Mouse (Mus musculus): ENCODE results near the gene Tshr. TPM values are rescaled to one million over a fixed set of nuclear protein-coding genes. Genes with fewer than 3 reads are reported as not detected.
A peak's percentile ranks its signal among the peaks of the same experiment; 100 is the strongest.

Gene Tshr
- polyA plus RNA-seq, 1 experiment from 2014 or later: 0.16 TPM

DNA sequence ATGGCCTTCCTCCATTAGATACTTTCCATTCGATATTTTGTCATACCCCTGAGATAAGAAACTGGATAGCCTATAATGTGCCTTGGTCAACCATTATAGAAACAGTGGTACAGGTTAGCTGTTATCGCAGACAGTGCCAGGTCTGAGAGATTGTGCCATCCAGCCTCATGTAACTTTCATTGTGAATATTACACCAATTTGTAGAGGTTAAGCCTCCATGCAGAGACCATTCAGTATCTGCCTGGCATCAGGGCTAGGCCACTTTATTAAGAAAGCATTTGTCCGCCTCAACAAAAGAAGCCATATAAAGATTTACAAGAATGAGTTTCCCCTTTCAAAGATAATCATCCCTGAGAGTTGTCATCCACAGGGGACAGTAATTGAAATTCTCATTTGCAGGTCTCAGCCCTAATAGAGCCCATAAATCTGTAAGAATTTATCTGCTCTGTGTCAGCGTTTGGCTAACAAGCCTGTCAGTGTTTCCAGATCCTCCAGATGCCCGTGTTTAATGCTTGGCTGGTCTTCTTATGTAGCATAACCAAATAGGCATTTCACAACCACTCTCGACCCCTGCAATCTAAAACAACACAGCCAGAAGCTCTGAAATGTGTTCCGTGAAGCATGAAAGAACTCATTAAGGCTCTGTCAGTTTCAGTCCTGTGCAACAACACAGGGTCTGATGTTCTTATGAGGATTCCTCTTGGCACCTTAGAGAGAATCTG lies 28.3 kb downstream of the Tshr start:
- no peaks in the 10 kb centered on the region for H3K36me3 ChIP-seq (ENCODE audit: control insufficient read depth, insufficient read depth, low read length)
- no peak overlapping the region for H3K4me2 ChIP-seq (ENCODE audit: low read length)
- no peak overlapping the region for H3K27ac ChIP-seq (replicated peaks; ENCODE audit: low read depth, low read length)
- WGBS: 26% methylated on average over 7 of the region's 7 CpGs
- no peaks in the 10 kb centered on the region for H3K9me3 ChIP-seq (ENCODE audit: control insufficient read depth, low read length)
- peak; percentile 55 for ATAC-seq (ENCODE audit: low FRiP score, low TSS enrichment)
- peak; percentile 61 for DNase-seq
- H3K9ac ChIP-seq (replicated peaks; ENCODE audit: low read length): no peak overlapping the region
- no peaks in the 10 kb centered on the region for H3K27me3 ChIP-seq (ENCODE audit: control insufficient read depth, insufficient read depth, low read length)
- no peak overlapping the region for H3K4me3 ChIP-seq (replicated peaks; ENCODE audit: low read depth, low read length)
- H3K4me1 ChIP-seq (ENCODE audit: control insufficient read depth, insufficient read depth, low read length): 0 out of 2 replicates have a peak, but pooled peaks cover 6% of the 10 kb centered on the region

GRCm38 (mm10) chr12:91415112-91415511 lies 30.7 kb downstream of the Tshr start:
- Histone ChIP-seq H3K4me2 (ENCODE audit: low read length) (no peak overlapping the region), H3K36me3 (ENCODE audit: control insufficient read depth, insufficient read depth, low read length) (no peaks in the 10 kb centered on the region), H3K9me3 (ENCODE audit: control insufficient read depth, low read length) (no peaks in the 10 kb centered on the region), H3K4me1 (ENCODE audit: control insufficient read depth, insufficient read depth, low read length) (0 out of 2 replicates have a peak, but pooled peaks cover 6% of the 10 kb centered on the region), H3K27ac (replicated peaks; ENCODE audit: low read depth, low read length) (no peak overlapping the region), H3K9ac (replicated peaks; ENCODE audit: low read length) (no peak overlapping the region), H3K4me3 (replicated peaks; ENCODE audit: low read depth, low read length) (no peak overlapping the region), H3K27me3 (ENCODE audit: control insufficient read depth, insufficient read depth, low read length) (no peaks in the 10 kb centered on the region)
- ATAC-seq (ENCODE audit: low FRiP score, low TSS enrichment): no peak
- 78% methylated on average over 6 of the region's 6 CpGs for WGBS
- no peak for DNase-seq

GRCm38 (mm10) chr12:91416828-91417227 lies 32.5 kb downstream of the Tshr start:
- 95% methylated on average over 7 of the region's 7 CpGs for WGBS
- H3K9ac ChIP-seq (replicated peaks; ENCODE audit: low read length): no peak overlapping the region
- 0 out of 2 replicates have a peak, but pooled peaks cover 6% of the 10 kb centered on the region for H3K4me1 ChIP-seq (ENCODE audit: control insufficient read depth, insufficient read depth, low read length)
- H3K27ac ChIP-seq (replicated peaks; ENCODE audit: low read depth, low read length): no peak overlapping the region
- no peaks in the 10 kb centered on the region for H3K9me3 ChIP-seq (ENCODE audit: control insufficient read depth, low read length)
- ATAC-seq (ENCODE audit: low FRiP score, low TSS enrichment) (no peak), DNase-seq (peak; percentile 4)
- no peak overlapping the region for H3K4me2 ChIP-seq (ENCODE audit: low read length)
- no peaks in the 10 kb centered on the region for H3K27me3 ChIP-seq (ENCODE audit: control insufficient read depth, insufficient read depth, low read length)
- no peaks in the 10 kb centered on the region for H3K36me3 ChIP-seq (ENCODE audit: control insufficient read depth, insufficient read depth, low read length)
- H3K4me3 ChIP-seq (replicated peaks; ENCODE audit: low read depth, low read length): no peak overlapping the region

DNA sequence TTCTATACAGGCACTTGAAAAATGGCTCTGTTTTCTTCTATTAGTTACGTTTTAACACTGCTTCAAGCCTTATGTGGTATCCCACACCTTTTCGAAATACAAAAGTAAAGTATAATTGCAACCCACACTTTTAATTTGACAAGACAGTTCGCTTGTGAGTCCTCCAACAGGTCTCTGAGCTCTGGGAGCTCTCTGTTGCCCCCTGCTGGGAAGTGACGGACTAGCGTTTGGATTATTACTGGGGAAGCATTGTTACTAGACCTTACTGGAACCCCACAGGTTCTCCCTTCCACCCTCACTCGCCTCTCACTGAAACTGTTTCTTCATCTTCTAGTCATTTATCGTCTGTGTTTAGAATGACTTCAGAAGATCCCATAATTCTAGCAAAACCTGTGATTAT lies 34.4 kb downstream of the Tshr start:
- Histone ChIP-seq H3K9ac (replicated peaks; ENCODE audit: low read length) (no peak overlapping the region), H3K4me3 (replicated peaks; ENCODE audit: low read depth, low read length) (no peak overlapping the region), H3K4me2 (ENCODE audit: low read length) (no peak overlapping the region), H3K9me3 (ENCODE audit: control insufficient read depth, low read length) (no peaks in the 10 kb centered on the region), H3K27ac (replicated peaks; ENCODE audit: low read depth, low read length) (no peak overlapping the region), H3K27me3 (ENCODE audit: control insufficient read depth, insufficient read depth, low read length) (no peaks in the 10 kb centered on the region), H3K36me3 (ENCODE audit: control insufficient read depth, insufficient read depth, low read length) (no peaks in the 10 kb centered on the region), H3K4me1 (ENCODE audit: control insufficient read depth, insufficient read depth, low read length) (no peaks in the 10 kb centered on the region)
- DNase-seq (peak; percentile 66), ATAC-seq (ENCODE audit: low FRiP score, low TSS enrichment) (no peak)
- WGBS: 48% methylated on average over 7 of the region's 7 CpGs

GRCm38 (mm10) chr12:91421272-91421671 lies 36.9 kb downstream of the Tshr start:
- DNase-seq: no peak
- no peaks in the 10 kb centered on the region for H3K36me3 ChIP-seq (ENCODE audit: control insufficient read depth, insufficient read depth, low read length)
- H3K27ac ChIP-seq (replicated peaks; ENCODE audit: low read depth, low read length): no peak overlapping the region
- 35% methylated on average over 9 of the region's 9 CpGs for WGBS
- H3K4me1 ChIP-seq (ENCODE audit: control insufficient read depth, insufficient read depth, low read length): no peaks in the 10 kb centered on the region
- ATAC-seq (ENCODE audit: low FRiP score, low TSS enrichment): no peak
- no peak overlapping the region for H3K4me3 ChIP-seq (replicated peaks; ENCODE audit: low read depth, low read length)
- no peak overlapping the region for H3K9ac ChIP-seq (replicated peaks; ENCODE audit: low read length)
- no peak overlapping the region for H3K4me2 ChIP-seq (ENCODE audit: low read length)
- no peaks in the 10 kb centered on the region for H3K27me3 ChIP-seq (ENCODE audit: control insufficient read depth, insufficient read depth, low read length)
- no peaks in the 10 kb centered on the region for H3K9me3 ChIP-seq (ENCODE audit: control insufficient read depth, low read length)

GRCm38 (mm10) chr12:91423125-91423820 lies 38.9 kb downstream of the Tshr start:
- H3K9me3 ChIP-seq (ENCODE audit: control insufficient read depth, low read length): no peaks in the 10 kb centered on the region
- H3K36me3 ChIP-seq (ENCODE audit: control insufficient read depth, insufficient read depth, low read length): no peaks in the 10 kb centered on the region
- no peaks in the 10 kb centered on the region for H3K4me1 ChIP-seq (ENCODE audit: control insufficient read depth, insufficient read depth, low read length)
- no peak overlapping the region for H3K27ac ChIP-seq (replicated peaks; ENCODE audit: low read depth, low read length)
- ATAC-seq (ENCODE audit: low FRiP score, low TSS enrichment): no peak
- 70% methylated on average over 11 of the region's 11 CpGs for WGBS
- H3K9ac ChIP-seq (replicated peaks; ENCODE audit: low read length): no peak overlapping the region
- no peak overlapping the region for H3K4me2 ChIP-seq (ENCODE audit: low read length)
- no peak overlapping the region for H3K4me3 ChIP-seq (replicated peaks; ENCODE audit: low read depth, low read length)
- DNase-seq: peak; percentile 70
- no peaks in the 10 kb centered on the region for H3K27me3 ChIP-seq (ENCODE audit: control insufficient read depth, insufficient read depth, low read length)

DNA sequence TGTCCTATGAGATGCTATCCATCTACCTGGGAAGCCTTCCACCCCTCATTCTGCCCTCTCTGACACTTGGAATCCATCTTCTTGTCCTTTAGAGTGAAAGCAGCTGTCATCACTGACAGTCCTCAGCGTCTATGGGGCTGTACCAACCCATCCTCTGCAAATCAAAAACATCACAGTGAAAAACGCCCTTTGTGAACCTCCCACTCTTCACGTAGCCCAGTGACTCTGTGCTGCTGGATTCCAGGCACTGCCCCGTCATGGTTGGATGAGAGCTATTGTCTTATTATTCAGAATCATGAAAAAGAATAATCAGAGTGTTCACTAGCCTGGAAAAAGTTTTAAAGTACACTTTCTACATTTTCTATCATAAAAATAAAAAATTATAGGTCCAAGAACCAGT lies 42.1 kb downstream of the Tshr start:
- Histone ChIP-seq H3K4me2 (ENCODE audit: low read length) (no peak overlapping the region), H3K4me3 (replicated peaks; ENCODE audit: low read depth, low read length) (no peak overlapping the region), H3K27me3 (ENCODE audit: control insufficient read depth, insufficient read depth, low read length) (no peaks in the 10 kb centered on the region), H3K36me3 (ENCODE audit: control insufficient read depth, insufficient read depth, low read length) (no peaks in the 10 kb centered on the region), H3K27ac (replicated peaks; ENCODE audit: low read depth, low read length) (no peak overlapping the region), H3K4me1 (ENCODE audit: control insufficient read depth, insufficient read depth, low read length) (no peaks in the 10 kb centered on the region), H3K9ac (replicated peaks; ENCODE audit: low read length) (no peak overlapping the region), H3K9me3 (ENCODE audit: control insufficient read depth, low read length) (no peaks in the 10 kb centered on the region)
- 11% methylated on average over 4 of the region's 4 CpGs for WGBS
- DNase-seq: no peak
- ATAC-seq (ENCODE audit: low FRiP score, low TSS enrichment): no peak

DNA sequence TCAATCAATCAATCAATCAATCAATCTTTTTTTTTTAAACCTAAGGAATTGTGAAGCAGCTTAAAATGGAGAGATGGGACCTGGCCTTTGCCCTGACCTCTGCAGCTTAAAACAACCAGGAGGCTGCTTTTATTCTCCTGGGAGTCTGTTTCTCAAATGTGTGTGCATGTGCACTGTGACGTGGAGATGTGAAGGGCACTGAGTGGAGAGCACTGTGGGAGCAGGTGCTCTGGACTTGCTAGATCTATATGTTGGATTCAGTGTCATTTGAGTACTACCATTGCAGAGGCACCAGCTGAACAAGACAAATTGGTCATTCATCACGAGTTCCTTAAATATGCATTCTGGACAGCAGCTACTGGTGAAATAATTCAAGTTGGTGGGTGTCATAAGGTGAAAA lies 42.8 kb downstream of the Tshr start:
- ATAC-seq (ENCODE audit: low FRiP score, low TSS enrichment): no peak

More for the DNA sequence above, 42.8 kb downstream of the Tshr start:
- Histone ChIP-seq H3K4me1 (ENCODE audit: control insufficient read depth, insufficient read depth, low read length) (no peaks in the 10 kb centered on the region), H3K4me3 (replicated peaks; ENCODE audit: low read depth, low read length) (no peak overlapping the region), H3K4me2 (ENCODE audit: low read length) (no peak overlapping the region), H3K27ac (replicated peaks; ENCODE audit: low read depth, low read length) (no peak overlapping the region), H3K9me3 (ENCODE audit: control insufficient read depth, low read length) (no peaks in the 10 kb centered on the region), H3K27me3 (ENCODE audit: control insufficient read depth, insufficient read depth, low read length) (no peaks in the 10 kb centered on the region), H3K36me3 (ENCODE audit: control insufficient read depth, insufficient read depth, low read length) (no peaks in the 10 kb centered on the region), H3K9ac (replicated peaks; ENCODE audit: low read length) (no peak overlapping the region)
- WGBS: 56% methylated on average over 2 of the region's 2 CpGs
- no peak for DNase-seq
